9 mouse cellular contexts compared by ENCODE assay signal in the genomic region with DNA sequence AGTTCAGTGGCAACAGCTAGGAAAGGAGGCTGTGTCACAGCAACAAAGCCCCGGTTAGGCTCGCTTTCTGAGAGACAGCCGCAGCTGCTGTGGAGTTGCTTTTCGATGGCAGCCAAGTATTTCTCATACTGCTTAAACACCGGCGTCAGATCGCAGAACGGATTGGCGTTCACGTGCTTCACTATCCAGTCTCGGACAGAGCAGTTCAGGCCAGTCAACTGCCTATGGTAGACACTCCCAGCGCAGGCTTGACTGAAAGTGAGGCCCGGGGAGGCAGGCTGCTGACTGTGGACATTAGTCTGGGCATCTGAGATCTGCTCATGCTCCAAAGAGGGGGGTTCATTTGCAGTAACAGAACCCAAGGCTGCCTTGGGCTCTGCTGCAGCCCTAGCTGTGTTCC.
A peak's percentile ranks its signal among the peaks of the same experiment; 100 is the strongest.
DNase-seq lines count a peak whose midpoint lies in the region.
"Had no signal": no experiment of that assay in that cellular context is flagged by ENCODE, and none has a peak within 500 bp of the region (broad histone marks: within the 10 kb centered on the region; RNA-seq: fewer than 3 reads in every experiment).

No protein-coding gene starts in this region.

- DNase-seq in cerebellum, postnatal 4 days (ENCODE audit: low spot score in 2 of 2): peak; percentile 6 to 21
- no peak for DNase-seq in cerebellum, adult 11-12 months
- peak; percentile 5 for DNase-seq in kidney, postnatal 10 days
- DNase-seq in kidney, adult 9 months: no peak
- peak; percentile 7 for DNase-seq in right cerebral cortex, postnatal 14 days
- no peak for DNase-seq in right cerebral cortex, adult 18-20 months
- peak; percentile 8 for DNase-seq in testis, postnatal 14 days (ENCODE audit: low spot score)
- DNase-seq: kidney, adult 11 months; thymus, adult 18-20 months had no signal

Comparison
In these comparisons a context has a peak if more than half of its experiments do, and no peak if none do; other contexts are left out.
1. DNase-seq: peak in cerebellum, postnatal 4 days (2 of 2), kidney, postnatal 10 days (single experiment), right cerebral cortex, postnatal 14 days (single experiment) and testis, postnatal 14 days (single experiment); none in cerebellum, adult 11-12 months (single experiment), kidney, adult 9 months (single experiment) and right cerebral cortex, adult 18-20 months (single experiment).